Mouse (Mus musculus) liver, embryonic 16.5 days (tissue): ENCODE measurements around the gene Nova2. TPM values are rescaled to one million over a fixed set of nuclear protein-coding genes. Genes with fewer than 3 reads are reported as not detected.

ENCODE experiments used
- ATAC-seq: fragments of 200-750 bp; cut with Nextera tagmentation; 2 replicates; pipeline ENCODE4 v1.8.0; 2017; ENCODE audit warnings: low read depth, mild to moderate bottlenecking, moderate number of reproducible peaks, moderate library complexity
- H3K27ac ChIP-seq: fragments of 300-500 bp; sonication (generic); 2 replicates; pipeline ENCODE4 v1.5.1; 2014; ENCODE audit warnings: mild to moderate bottlenecking, low read length
- H3K27me3 ChIP-seq: fragments of 300-500 bp; sonication (generic); 2 replicates; pipeline ENCODE4 v1.6.1; 2014; ENCODE audit warnings: low read depth, low read length, mixed read lengths; ENCODE audit not compliant: control insufficient read depth, insufficient read depth
- H3K36me3 ChIP-seq: fragments of 300-500 bp; sonication (generic); 2 replicates; pipeline ENCODE4 v1.6.1; 2014; ENCODE audit warnings: mild to moderate bottlenecking; ENCODE audit not compliant: control insufficient read depth, insufficient read depth
- H3K4me1 ChIP-seq: fragments of 300-500 bp; sonication (generic); 2 replicates; pipeline ENCODE4 v1.6.1; 2014; ENCODE audit warnings: low read depth, low read length, mixed read lengths; ENCODE audit not compliant: control insufficient read depth
- H3K4me2 ChIP-seq: fragments of 300-500 bp; sonication (generic); 2 replicates; pipeline ENCODE4 v1.6.1; 2014; ENCODE audit warnings: low read depth, low read length, mixed read lengths
- H3K4me3 ChIP-seq: fragments of 300-500 bp; sonication (generic); 2 replicates; pipeline ENCODE4 v1.5.1; 2014; ENCODE audit warnings: low read depth, mild to moderate bottlenecking, low read length
- H3K9ac ChIP-seq: fragments of 300-500 bp; sonication (generic); 2 replicates; pipeline ENCODE4 v1.6.1; 2014; ENCODE audit warnings: low read depth, low read length
- H3K9me3 ChIP-seq: fragments of 300-500 bp; sonication (generic); replicated peaks from 2 replicates; pipeline ENCODE4 v1.6.1; 2016; ENCODE audit warnings: low read length; ENCODE audit not compliant: control insufficient read depth
- WGBS: fragments of 180-500 bp; shearing (Covaris S2); extraction: QIAGEN DNeasy Blood & Tissue Kit; methylation state at CpG from one replicate; pipeline ENCODE4 v1.1.7; 2014; ENCODE audit not compliant: insufficient replicate concordance; 5-methylcytosine and 5-hydroxymethylcytosine counted together
- polyA plus RNA-seq: library from polyadenylated mRNA; unstranded; fragments of >200 nt; fragmentation: Nextera tagmentation; extraction: Ambion mirVana; gene quantifications from 2 replicates; pipeline ENCODE4 v1.2.1, GENCODE M21; 2015

Gene Nova2
- polyA plus RNA-seq, 1 experiment from 2014 or later = 0.09 TPM

- no peak overlapping the region for H3K27ac ChIP-seq
- H3K9ac ChIP-seq = no peak overlapping the region
- ATAC-seq = 0 out of 2 replicates have a peak, but pooled peaks have one; percentile 32
- H3K9me3 ChIP-seq = no peaks in the 10 kb centered on the region
- peaks cover 31% of the 10 kb centered on the region for H3K27me3 ChIP-seq
- no peak overlapping the region for H3K4me2 ChIP-seq
- H3K4me3 ChIP-seq = no peak overlapping the region
- no peaks in the 10 kb centered on the region for H3K4me1 ChIP-seq
- 5% methylated on average over 12 of the region's 12 CpGs for WGBS
- H3K36me3 ChIP-seq = no peaks in the 10 kb centered on the region
These were observed 4.6 kb upstream of the Nova2 start for GRCm38 (mm10) chr7:18921069-18921468.

GRCm38 (mm10) chr7:18922807-18923206 lies 2.9 kb upstream of the Nova2 start:
- peaks cover 48% of the 10 kb centered on the region for H3K27me3 ChIP-seq

GRCm38 (mm10) chr7:18923267-18923666 lies 2.4 kb upstream of the Nova2 start:
- ATAC-seq = no peak
- Histone ChIP-seq H3K4me2 (no peak overlapping the region), H3K27me3 (peaks cover 50% of the 10 kb centered on the region), H3K4me3 (no peak overlapping the region), H3K9me3 (no peaks in the 10 kb centered on the region), H3K27ac (no peak overlapping the region), H3K9ac (no peak overlapping the region), H3K36me3 (no peaks in the 10 kb centered on the region), H3K4me1 (no peaks in the 10 kb centered on the region)
- WGBS = 65% methylated on average over 11 of the region's 11 CpGs

More at GRCm38 (mm10) chr7:18922807-18923206, 2.9 kb upstream of the Nova2 start:
- H3K4me3 ChIP-seq = no peak overlapping the region
- no peaks in the 10 kb centered on the region for H3K36me3 ChIP-seq
- no peak overlapping the region for H3K9ac ChIP-seq
- H3K4me1 ChIP-seq = no peaks in the 10 kb centered on the region
- H3K27ac ChIP-seq = no peak overlapping the region
- 36% methylated on average over 5 of the region's 5 CpGs for WGBS
- no peak for ATAC-seq
- H3K9me3 ChIP-seq = no peaks in the 10 kb centered on the region
- no peak overlapping the region for H3K4me2 ChIP-seq

GRCm38 (mm10) chr7:18923711-18924191 lies 1.9 kb upstream of the Nova2 start:
- no peak for ATAC-seq
- H3K27me3 ChIP-seq = peaks cover 50% of the 10 kb centered on the region
- WGBS = 35% methylated on average over 4 of the region's 4 CpGs

GRCm38 (mm10) chr7:18924321-18924720 lies 1.4 kb upstream of the Nova2 start:
- Histone ChIP-seq H3K4me1 (no peaks in the 10 kb centered on the region), H3K4me2 (no peak overlapping the region), H3K9ac (no peak overlapping the region), H3K9me3 (no peaks in the 10 kb centered on the region), H3K36me3 (no peaks in the 10 kb centered on the region), H3K27ac (no peak overlapping the region), H3K27me3 (peaks cover 50% of the 10 kb centered on the region), H3K4me3 (no peak overlapping the region)
- no peak for ATAC-seq
- 18% methylated on average over 8 of the region's 8 CpGs for WGBS

More at GRCm38 (mm10) chr7:18923711-18924191, 1.9 kb upstream of the Nova2 start:
- Histone ChIP-seq H3K9me3 (no peaks in the 10 kb centered on the region), H3K9ac (no peak overlapping the region), H3K4me1 (no peaks in the 10 kb centered on the region), H3K4me3 (no peak overlapping the region), H3K27ac (no peak overlapping the region), H3K4me2 (no peak overlapping the region), H3K36me3 (no peaks in the 10 kb centered on the region)

- H3K4me3 ChIP-seq = peak overlapping the region; percentile 38
- no peaks in the 10 kb centered on the region for H3K9me3 ChIP-seq
- H3K4me2 ChIP-seq = peak overlapping the region; percentile 47
- ATAC-seq = peak; percentile 28; the same call in 1 of the 2 replicates
- peaks cover 47% of the 10 kb centered on the region for H3K27me3 ChIP-seq
- no peaks in the 10 kb centered on the region for H3K36me3 ChIP-seq
- no peak overlapping the region for H3K9ac ChIP-seq
- no peaks in the 10 kb centered on the region for H3K4me1 ChIP-seq
- no peak overlapping the region for H3K27ac ChIP-seq
- WGBS = 3% methylated on average over 39 of the region's 42 CpGs
These were observed 528 bp downstream of the Nova2 start for GRCm38 (mm10) chr7:18926041-18926790.

- no peaks in the 10 kb centered on the region for H3K9me3 ChIP-seq
- no peak overlapping the region for H3K27ac ChIP-seq
- 37% methylated on average over 6 of the region's 6 CpGs for WGBS
- no peaks in the 10 kb centered on the region for H3K36me3 ChIP-seq
- H3K9ac ChIP-seq = no peak overlapping the region
- H3K4me3 ChIP-seq = no peak overlapping the region
- no peaks in the 10 kb centered on the region for H3K4me1 ChIP-seq
- peaks cover 45% of the 10 kb centered on the region for H3K27me3 ChIP-seq
- no peak for ATAC-seq
- no peak overlapping the region for H3K4me2 ChIP-seq
These were observed 1.2 kb downstream of the Nova2 start for GRCm38 (mm10) chr7:18926911-18927310.

- no peak overlapping the region for H3K4me2 ChIP-seq
- H3K4me3 ChIP-seq = no peak overlapping the region
- no peaks in the 10 kb centered on the region for H3K9me3 ChIP-seq
- no peaks in the 10 kb centered on the region for H3K4me1 ChIP-seq
- H3K27ac ChIP-seq = no peak overlapping the region
- H3K36me3 ChIP-seq = no peaks in the 10 kb centered on the region
- no peak overlapping the region for H3K9ac ChIP-seq
- ATAC-seq = no peak
- peaks cover 44% of the 10 kb centered on the region for H3K27me3 ChIP-seq
- WGBS = 2% methylated on average over 3 of the region's 3 CpGs
These were observed 2.1 kb downstream of the Nova2 start for GRCm38 (mm10) chr7:18927759-18928158.

GRCm38 (mm10) chr7:18942376-18942775 lies 16.7 kb downstream of the Nova2 start:
- Histone ChIP-seq H3K27ac (no peak overlapping the region), H3K9me3 (no peaks in the 10 kb centered on the region), H3K9ac (no peak overlapping the region), H3K4me2 (no peak overlapping the region), H3K4me3 (no peak overlapping the region), H3K27me3 (no peaks in the 10 kb centered on the region), H3K36me3 (no peaks in the 10 kb centered on the region), H3K4me1 (no peaks in the 10 kb centered on the region)
- 50% methylated on average over 1 of the region's 1 CpGs for WGBS
- no peak for ATAC-seq
